Mouse (Mus musculus) ES-Bruce4 (cell line): ENCODE results near the gene Ptges2.
A peak's percentile ranks its signal among the peaks of the same experiment; 100 is the strongest.

Experiments used
- CTCF ChIP-seq: IDR thresholded peaks from one replicate; pipeline ENCODE4 v1.8.1; 2011; ENCODE audit warnings: low read depth, low read length
- EP300 ChIP-seq: IDR thresholded peaks from 2 replicates; pipeline ENCODE4 v1.6.1; 2011; ENCODE audit warnings: low read depth, low read length; ENCODE audit not compliant: insufficient read depth
- POLR2A ChIP-seq: IDR thresholded peaks from one replicate; pipeline ENCODE4 v1.8.1; 2011; ENCODE audit warnings: low read length; ENCODE audit not compliant: insufficient read depth

GRCm38 (mm10) chr2:32362817-32363340, 32.8 kb upstream of the Ptges2 start:
- TF ChIP-seq CTCF, result peak; percentile 68
- TF ChIP-seq POLR2A, result no peak
- TF ChIP-seq EP300, result no peak
